Mouse (Mus musculus) monocyte, adult 59 days (primary cell): ENCODE measurements around the gene Olfr628. TPM values are rescaled to one million over a fixed set of nuclear protein-coding genes. Genes with fewer than 3 reads are reported as not detected.

Experiments used
- total RNA-seq, 2 experiments: library from RNA; stranded (reverse); gene quantifications; one replicate each; pipeline ENCODE4 v1.2.4; 2023

Gene Olfr628
- total RNA-seq, result not detected

DNA sequence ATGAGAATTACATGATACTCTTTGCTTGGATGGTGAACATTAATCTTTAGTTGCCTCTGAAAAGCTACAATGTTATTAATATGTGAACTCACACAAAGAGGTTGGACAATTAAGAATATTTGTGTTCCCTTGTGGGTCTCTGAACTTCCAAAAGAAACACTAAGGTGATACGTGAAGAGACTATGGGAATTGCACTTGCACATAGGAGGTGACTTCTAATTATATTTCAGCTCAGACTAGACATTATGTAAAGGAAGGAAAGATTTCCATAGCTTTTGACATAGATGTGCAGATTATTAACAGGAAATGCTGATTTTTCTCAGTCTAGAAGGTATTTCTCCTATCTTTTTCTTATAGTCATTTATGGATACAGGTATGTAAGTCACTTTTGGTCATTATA, at the start of gene Olfr628:
TSS of gene Olfr628 (plus strand) at position 301 of the 400 bp plus-strand sequence.

DNA sequence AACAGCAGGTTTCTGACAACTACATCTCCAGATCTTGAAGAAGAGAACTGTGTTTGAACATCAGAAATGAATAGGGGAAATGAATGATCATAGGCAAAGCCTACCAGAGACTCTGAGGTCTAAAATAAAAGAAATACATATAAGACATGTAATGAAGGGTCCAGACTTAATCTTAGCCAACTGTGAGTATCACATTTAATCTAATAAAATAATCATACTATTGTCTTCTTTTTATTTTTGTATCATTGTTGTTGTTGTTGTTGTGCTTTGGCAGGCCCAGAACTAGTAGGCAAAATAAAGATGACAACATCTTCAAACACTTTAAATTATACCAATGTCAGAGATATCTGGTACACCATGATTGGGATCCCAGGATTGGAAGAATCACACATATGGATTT, 47.8 kb upstream of the Olfr628 start, which contains the start of gene Olfr625-ps1:
TSS of gene Olfr625-ps1 (plus strand) at position 301 of the 400 bp plus-strand sequence.

GRCm38 (mm10) chr7:103714371-103714770, 15.8 kb upstream of the Olfr628 start, which contains the start of gene Olfr243:
TSS of gene Olfr243 (plus strand) at chr7:103714671.

GRCm38 (mm10) chr7:103744843-103745242, 14.7 kb downstream of the Olfr628 start, which contains the start of gene Olfr629:
TSS of gene Olfr629 (minus strand) at chr7:103744943.

DNA sequence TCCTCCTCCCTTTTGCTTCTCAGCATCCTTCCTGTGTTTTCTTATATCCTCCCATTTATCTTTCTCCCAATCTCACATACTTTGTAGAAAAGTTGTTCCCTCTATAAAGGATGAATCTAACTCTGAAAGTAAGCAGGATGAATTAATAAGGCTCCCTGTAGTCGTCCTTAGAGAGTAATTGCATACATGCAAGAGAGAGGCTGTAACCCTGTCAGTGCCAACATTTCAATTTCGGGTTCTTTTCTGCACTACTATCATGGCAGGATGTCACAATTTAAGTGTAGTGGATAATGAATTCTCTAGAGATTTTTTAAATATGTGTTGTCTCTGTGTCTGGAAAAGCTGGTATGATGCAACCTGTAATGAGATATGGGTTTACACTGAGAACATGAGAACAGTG, 27.1 kb downstream of the Olfr628 start, which contains the start of gene Olfr630:
TSS of gene Olfr630 (minus strand) at position 101 of the 400 bp plus-strand sequence.

DNA sequence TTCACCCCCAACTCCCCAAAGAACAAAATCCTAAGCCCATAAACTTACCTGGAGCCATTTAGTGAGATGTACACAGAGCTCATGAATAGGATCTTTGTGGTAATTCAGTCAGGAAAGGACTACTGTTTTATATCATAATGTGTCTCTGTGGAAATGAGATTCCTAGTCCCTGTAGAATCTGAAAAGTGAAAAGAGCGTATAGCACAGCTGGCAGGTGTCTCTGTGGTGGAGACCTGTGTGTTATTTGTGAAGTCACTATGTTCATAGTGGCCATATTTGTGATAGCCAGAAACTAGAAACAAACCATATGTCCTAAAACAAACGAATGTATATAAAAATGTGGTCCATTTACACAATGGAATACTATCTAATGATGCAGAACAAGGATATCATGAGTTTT, 41.3 kb downstream of the Olfr628 start, which contains the start of gene Olfr69:
TSS of gene Olfr69 (minus strand) at position 101 of the 400 bp plus-strand sequence.

GRCm38 (mm10) chr7:103779598-103779997, 49.4 kb downstream of the Olfr628 start, which contains the start of gene Olfr68:
TSS of gene Olfr68 (minus strand) at chr7:103779698.

Other genes with a start within 250 kb of the Olfr628 start
- gene Olfr609, start 232.3 kb upstream of the Olfr628 start, total RNA-seq, result not detected
- gene Olfr610, start 218.3 kb upstream of the Olfr628 start, total RNA-seq, result not detected
- gene Olfr611, start 209.5 kb upstream of the Olfr628 start, total RNA-seq, result not detected
- not detected for gene Olfr612, start 187.7 kb upstream of the Olfr628 start, total RNA-seq
- gene Olfr613, start 182.3 kb upstream of the Olfr628 start, total RNA-seq, result not detected
- not detected for gene Olfr615, start 174.3 kb upstream of the Olfr628 start, total RNA-seq
- gene Olfr616, start 161.2 kb upstream of the Olfr628 start, total RNA-seq, result not detected
- gene Olfr617, start 157.3 kb upstream of the Olfr628 start, total RNA-seq, result not detected
- gene Olfr618, start 140.3 kb upstream of the Olfr628 start, total RNA-seq, result not detected
- not detected for gene Olfr619, start 129.8 kb upstream of the Olfr628 start, total RNA-seq
- not detected for gene Olfr620, start 117.8 kb upstream of the Olfr628 start, total RNA-seq
- not detected for gene Olfr622, start 87.7 kb upstream of the Olfr628 start, total RNA-seq
- gene Olfr623, start 66.7 kb upstream of the Olfr628 start, total RNA-seq, result not detected
- gene Olfr624, start 59.2 kb upstream of the Olfr628 start, total RNA-seq, result not detected
- gene Olfr625-ps1, start 47.7 kb upstream of the Olfr628 start, total RNA-seq, result not detected
- not detected for gene Olfr243, start 15.7 kb upstream of the Olfr628 start, total RNA-seq
- gene Olfr629, start 14.6 kb downstream of the Olfr628 start, total RNA-seq, result not detected
- not detected for gene Olfr630, start 27.0 kb downstream of the Olfr628 start, total RNA-seq
- not detected for gene Olfr69, start 41.2 kb downstream of the Olfr628 start, total RNA-seq
- not detected for gene Olfr68, start 49.3 kb downstream of the Olfr628 start, total RNA-seq
- gene Olfr67, start 61.4 kb downstream of the Olfr628 start, total RNA-seq, result not detected
- gene Hbb-bt, start 83.6 kb downstream of the Olfr628 start, total RNA-seq, result 10 to 100 TPM in 1 of 2 experiments, 1 to 10 TPM in 1; 1.7 to 18.8 TPM
- gene Hbb-bs, start 97.7 kb downstream of the Olfr628 start, total RNA-seq, result 100 to 1,000 TPM in 1 of 2 experiments, 10 to 100 TPM in 1; 19.6 to 139 TPM
- not detected for gene Hbb-bh2, start 110.1 kb downstream of the Olfr628 start, total RNA-seq
- gene Hbb-bh1, start 112.8 kb downstream of the Olfr628 start, total RNA-seq, result not detected
- not detected for gene Hbb-y, start 122.8 kb downstream of the Olfr628 start, total RNA-seq
- gene Olfr66, start 155.9 kb downstream of the Olfr628 start, total RNA-seq, result not detected
- gene Olfr64, start 164.1 kb downstream of the Olfr628 start, total RNA-seq, result not detected
- gene Olfr65, start 173.1 kb downstream of the Olfr628 start, total RNA-seq, result not detected
- gene Olfr631, start 198.5 kb downstream of the Olfr628 start, total RNA-seq, result not detected
- gene Olfr632, start 204.0 kb downstream of the Olfr628 start, total RNA-seq, result not detected
- gene Olfr633, start 214.1 kb downstream of the Olfr628 start, total RNA-seq, result not detected
- not detected for gene Olfr635, start 240.8 kb downstream of the Olfr628 start, total RNA-seq